Mouse (Mus musculus) MEL (cell line): ENCODE measurements at regions not wholly inside any gene's neighbourhood (a gene's known extent, or its start where the extent isn't known, plus 50 kb on each side); places are given as distances from the start of the nearest gene placed in this dataset.

Experiments used
- DNase-seq: peaks from one replicate; pipeline ENCODE4 v3.0.0; 2011; ENCODE audit warnings: low read depth, low spot score
- H3K27ac ChIP-seq: 2 replicates; pipeline ENCODE4 v1.5.1; 2012; ENCODE audit warnings: low read depth, mild to moderate bottlenecking, control low read depth, low read length, moderate library complexity; ENCODE audit not compliant: control insufficient read depth
- H3K27me3 ChIP-seq, 2 experiments: fragments of 150-350 bp in 1 of 2; sonication (generic) in 1 of 2; 2 replicates each; pipeline ENCODE4 v1.6.1; 2012; ENCODE audit warnings: low read length in 2 of 2, mild to moderate bottlenecking in 2 of 2, improper control_type of control experiment in 1 of 2, moderate library complexity in 1 of 2; ENCODE audit not compliant: insufficient read depth in 2 of 2, control insufficient read depth in 1 of 2
- H3K36me3 ChIP-seq, 2 experiments: 2 replicates each; pipeline ENCODE4 v1.6.1; 2012 to 2014; ENCODE audit warnings: low read length in 2 of 2, improper control_type of control experiment in 1 of 2, inconsistent platforms in 1 of 2, mild to moderate bottlenecking in 1 of 2; ENCODE audit not compliant: insufficient read depth in 2 of 2, control insufficient read depth in 1 of 2
- H3K4me1 ChIP-seq, 2 experiments: fragments of 150-350 bp in 1 of 2; sonication (generic) in 1 of 2; 2 replicates each; pipeline ENCODE4 v1.6.1; 2012; ENCODE audit warnings: low read length in 2 of 2, improper control_type of control experiment in 1 of 2, mild to moderate bottlenecking in 1 of 2; ENCODE audit not compliant: insufficient read depth in 2 of 2, control insufficient read depth in 1 of 2
- H3K4me3 ChIP-seq, 2 experiments: fragments of 150-350 bp in 1 of 2; sonication (generic) in 1 of 2; 2 replicates each; pipeline ENCODE4 v1.5.1; 2012; ENCODE audit warnings: low read depth in 2 of 2, low read length in 2 of 2, mild to moderate bottlenecking in 2 of 2, moderate library complexity in 2 of 2, control low read depth in 1 of 2, improper control_type of control experiment in 1 of 2; ENCODE audit not compliant: control insufficient read depth in 1 of 2, insufficient read depth in 1 of 2
- H3K79me2 ChIP-seq: 2 replicates; pipeline ENCODE4 v1.6.1; 2012; ENCODE audit warnings: mild to moderate bottlenecking, low read length, moderate library complexity; ENCODE audit not compliant: control insufficient read depth, poor library complexity, insufficient read depth
- H3K9ac ChIP-seq: 2 replicates; pipeline ENCODE4 v1.6.1; 2012; ENCODE audit warnings: low read depth, mild to moderate bottlenecking, control low read depth, low read length, moderate library complexity; ENCODE audit not compliant: control insufficient read depth, poor library complexity, severe bottlenecking
- H3K9me3 ChIP-seq: fragments of 150-350 bp; sonication (generic); replicated peaks from 2 replicates; pipeline ENCODE4 v1.6.1; 2012; ENCODE audit warnings: mild to moderate bottlenecking, low read length, improper control_type of control experiment, moderate library complexity; ENCODE audit not compliant: insufficient read depth
- CHD1 ChIP-seq: IDR thresholded peaks from 2 replicates; pipeline ENCODE4 v1.6.1; 2012; ENCODE audit warnings: low read depth, mild to moderate bottlenecking, inconsistent platforms, low read length, improper control_type of control experiment
- CTCF ChIP-seq, 3 experiments: IDR thresholded peaks in 2 of 3; conservative IDR thresholded peaks in 1 of 3; 2 replicates each; pipeline ENCODE4 v1.5.1; 2011 to 2012; ENCODE audit warnings: low read length in 3 of 3, low read depth in 2 of 3, mild to moderate bottlenecking in 2 of 3, improper control_type of control experiment in 1 of 3, inconsistent platforms in 1 of 3, mixed read lengths in 1 of 3, moderate library complexity in 1 of 3; ENCODE audit not compliant: control insufficient read depth in 1 of 3, insufficient read depth in 1 of 3, poor library complexity in 1 of 3, severe bottlenecking in 1 of 3
- EP300 ChIP-seq, 2 experiments: IDR thresholded peaks; 2 replicates each; pipeline ENCODE4 v1.6.1; 2011; ENCODE audit warnings: improper control_type of control experiment in 2 of 2, low read length in 2 of 2, low read depth in 1 of 2, mild to moderate bottlenecking in 1 of 2
- ETS1 ChIP-seq: IDR thresholded peaks from 2 replicates; pipeline ENCODE4 v1.6.1; 2012; ENCODE audit warnings: low read depth, mild to moderate bottlenecking, inconsistent platforms, low read length, improper control_type of control experiment, moderate library complexity
- GABPA ChIP-seq: IDR thresholded peaks from 2 replicates; pipeline ENCODE4 v1.6.1; 2012; ENCODE audit warnings: low read depth, mild to moderate bottlenecking, inconsistent platforms, low read length, improper control_type of control experiment, moderate library complexity
- HCFC1 ChIP-seq: IDR thresholded peaks from 2 replicates; pipeline ENCODE4 v1.6.1; 2012; ENCODE audit warnings: low read depth, mild to moderate bottlenecking, inconsistent platforms, low read length, improper control_type of control experiment, moderate library complexity
- JUND ChIP-seq: IDR thresholded peaks from 2 replicates; pipeline ENCODE4 v1.6.1; 2011; ENCODE audit warnings: low read depth, mild to moderate bottlenecking, improper control_type of control experiment, low read length
- KAT2A ChIP-seq: conservative IDR thresholded peaks from 2 replicates; pipeline ENCODE4 v1.6.1; 2012; ENCODE audit warnings: low read depth, low read length, improper control_type of control experiment, inconsistent platforms
- MAX ChIP-seq: IDR thresholded peaks from 2 replicates; pipeline ENCODE4 v1.6.1; 2011; ENCODE audit warnings: low read length, improper control_type of control experiment
- MEF2A ChIP-seq: IDR thresholded peaks from 2 replicates; pipeline ENCODE4 v1.6.1; 2014; ENCODE audit warnings: low read depth, mild to moderate bottlenecking, inconsistent platforms, low read length, improper control_type of control experiment; ENCODE audit not compliant: poor library complexity, insufficient replicate concordance, severe bottlenecking; ENCODE audit errors: extremely low read depth
- MXI1 ChIP-seq: IDR thresholded peaks from 2 replicates; pipeline ENCODE4 v1.6.1; 2011; ENCODE audit warnings: mild to moderate bottlenecking, low read depth, low read length, improper control_type of control experiment
- MYC ChIP-seq: IDR thresholded peaks from 2 replicates; pipeline ENCODE4 v1.6.1; 2011; ENCODE audit warnings: low read depth, mild to moderate bottlenecking, low read length, improper control_type of control experiment, moderate library complexity
- NELFE ChIP-seq: IDR thresholded peaks from 2 replicates; pipeline ENCODE4 v1.6.1; 2011; ENCODE audit warnings: low read depth, low read length, improper control_type of control experiment
- POLR2A ChIP-seq, 2 experiments: IDR thresholded peaks; 2 replicates each; pipeline ENCODE4 v1.6.1; 2011 to 2012; ENCODE audit warnings: low read length in 2 of 2, mild to moderate bottlenecking in 2 of 2, control low read depth in 1 of 2, improper control_type of control experiment in 1 of 2, low read depth in 1 of 2, moderate library complexity in 1 of 2; ENCODE audit not compliant: control insufficient read depth in 1 of 2, insufficient read depth in 1 of 2, poor library complexity in 1 of 2
- RAD21 ChIP-seq: IDR thresholded peaks from 2 replicates; pipeline ENCODE4 v1.6.1; 2011; ENCODE audit warnings: mild to moderate bottlenecking, low read depth, low read length, improper control_type of control experiment
- RCOR1 ChIP-seq: IDR thresholded peaks from 2 replicates; pipeline ENCODE4 v1.6.1; 2012; ENCODE audit warnings: low read depth, mild to moderate bottlenecking, inconsistent platforms, low read length, improper control_type of control experiment
- SMC3 ChIP-seq: IDR thresholded peaks from 2 replicates; pipeline ENCODE4 v1.6.1; 2011; ENCODE audit warnings: low read depth, low read length, improper control_type of control experiment
- USF1 ChIP-seq: IDR thresholded peaks from 2 replicates; pipeline ENCODE4 v1.6.1; 2014; ENCODE audit warnings: low read depth, mild to moderate bottlenecking, inconsistent platforms, low read length, improper control_type of control experiment, moderate library complexity
- USF2 ChIP-seq, 2 experiments: IDR thresholded peaks; 2 replicates each; pipeline ENCODE4 v1.6.1; 2011 to 2012; ENCODE audit warnings: improper control_type of control experiment in 2 of 2, low read length in 2 of 2, borderline replicate concordance in 1 of 2, inconsistent platforms in 1 of 2, low read depth in 1 of 2, mild to moderate bottlenecking in 1 of 2; ENCODE audit not compliant: insufficient read depth in 1 of 2
- ZKSCAN1 ChIP-seq: IDR thresholded peaks from 2 replicates; pipeline ENCODE4 v1.6.1; 2012; ENCODE audit warnings: low read depth, mild to moderate bottlenecking, inconsistent platforms, low read length, improper control_type of control experiment, moderate library complexity
- ZMIZ1 ChIP-seq: IDR thresholded peaks from 2 replicates; pipeline ENCODE4 v1.6.1; 2012; ENCODE audit warnings: low read depth, mild to moderate bottlenecking, inconsistent platforms, low read length, improper control_type of control experiment, moderate library complexity
- ZNF384 ChIP-seq: IDR thresholded peaks from 2 replicates; pipeline ENCODE4 v1.6.1; 2012; ENCODE audit warnings: low read depth, mild to moderate bottlenecking, inconsistent platforms, low read length, improper control_type of control experiment

DNA sequence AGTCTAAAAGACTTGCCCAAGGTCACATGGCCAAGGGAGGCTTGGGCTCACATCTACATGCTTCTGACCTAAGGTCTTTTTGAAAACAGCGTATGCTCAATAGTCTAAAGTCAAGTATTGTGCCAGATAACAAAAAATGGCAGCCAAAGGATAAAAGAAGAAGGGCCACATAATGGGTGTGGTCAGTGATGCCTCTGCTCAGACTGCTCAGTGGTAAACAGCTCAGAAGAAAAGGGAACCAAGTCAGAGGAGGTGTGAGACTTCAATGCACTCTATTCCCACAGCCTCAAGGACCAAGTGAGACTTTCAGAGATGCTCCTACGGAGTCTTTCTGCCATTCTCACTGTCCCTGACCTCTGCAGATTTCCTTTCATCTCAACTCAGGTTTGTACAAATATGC, 373.5 kb downstream of the H2al1j start:
- Histone ChIP-seq H3K27ac (no peak overlapping the region), H3K79me2 (no peaks in the 10 kb centered on the region), H3K36me3 (peaks cover 0 to 19% of the 10 kb centered on the region in 2 experiments; a peak in 2 of 4 replicates), H3K4me1 (peaks cover 4 to 25% of the 10 kb centered on the region in 2 experiments), H3K9me3 (no peaks in the 10 kb centered on the region), H3K4me3 (no peak overlapping the region), H3K9ac (no peak overlapping the region), H3K27me3 (no peaks in the 10 kb centered on the region)
- peak; percentile 85 for DNase-seq
- TF ChIP-seq USF1 (0 out of 2 replicates have a peak, but pooled peaks have one; percentile 25), CHD1 (no peak), MAX (peak; percentile 40; the same call in 1 of the 2 replicates), ZKSCAN1 (no peak), ETS1 (0 out of 2 replicates have a peak, but pooled peaks have one; percentile 28), ZNF384 (0 out of 2 replicates have a peak, but pooled peaks have one; percentile 17), MYC (0 out of 2 replicates have a peak, but pooled peaks have one; percentile 38), HCFC1 (0 out of 2 replicates have a peak, but pooled peaks have one; percentile 25), RCOR1 (peak; percentile 59; the same call in 1 of the 2 replicates), SMC3 (peak; percentile 17; the same call in 1 of the 2 replicates), MXI1 (no peak), EP300 (IDR thresholded peaks at IDR 0.05; ENCODE audit: low read depth in 1 of 2, low read length in 2 of 2) (peak; percentile 20 to 49; a peak in 3 of 4 replicates), USF2 (IDR thresholded peaks at IDR 0.05; ENCODE audit: borderline replicate concordance in 1 of 2, insufficient read depth in 1 of 2, low read depth in 1 of 2, low read length in 2 of 2) (no peak), ZMIZ1 (no peak), CTCF (IDR thresholded peaks at IDR 0.05 in 2 of 3, conservative IDR thresholded peaks at IDR 0.05 in 1 of 3; ENCODE audit: control insufficient read depth in 1 of 3, insufficient read depth in 1 of 3, low read depth in 2 of 3, low read length in 3 of 3, poor library complexity in 1 of 3, severe bottlenecking in 1 of 3) (no peak), GABPA (no peak), MEF2A (no peak), RAD21 (no peak)

DNA sequence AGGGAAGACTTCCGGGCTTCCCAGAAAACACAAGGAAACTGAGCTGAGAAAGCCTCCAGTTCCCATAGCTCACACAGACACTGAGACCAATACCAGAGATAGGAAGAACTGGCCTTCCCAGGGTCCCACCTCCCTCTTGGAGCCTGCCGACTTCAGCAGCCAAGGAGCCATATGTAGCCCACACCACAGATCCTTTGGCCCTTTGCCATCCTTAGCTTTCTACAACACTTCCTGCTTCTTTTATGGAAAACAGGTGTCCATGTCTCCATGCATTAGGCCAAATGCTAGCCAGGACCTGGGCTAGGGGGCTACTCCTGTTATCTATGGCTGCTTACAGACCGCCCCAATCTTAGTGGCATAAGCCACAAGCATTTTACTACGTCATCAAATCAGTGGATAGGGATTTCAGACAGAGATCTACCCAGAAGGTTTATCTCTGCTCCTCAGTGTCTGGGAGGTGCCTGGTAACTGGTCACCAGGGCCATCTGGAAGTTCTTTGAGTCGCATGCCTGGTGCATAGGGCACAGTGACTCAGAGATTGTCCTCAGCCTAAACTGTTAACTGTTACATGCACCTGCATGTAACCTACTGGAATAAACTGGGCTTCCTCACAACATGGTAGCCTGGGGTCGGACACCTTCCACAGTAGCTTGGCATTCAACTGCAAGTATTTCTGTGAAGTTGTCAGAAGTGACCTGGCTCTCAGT, 378.4 kb downstream of the H2al1j start:
- Histone ChIP-seq H3K9me3 (no peaks in the 10 kb centered on the region), H3K9ac (no peak overlapping the region), H3K27ac (no peak overlapping the region), H3K4me1 (peaks cover 0 to 6% of the 10 kb centered on the region in 2 experiments; a peak in 2 of 4 replicates), H3K27me3 (no peaks in the 10 kb centered on the region; a peak in 2 of 4 replicates), H3K4me3 (no peak overlapping the region)
- no peak for DNase-seq
- TF ChIP-seq SMC3 (no peak), RAD21 (no peak), JUND (no peak), CTCF (IDR thresholded peaks at IDR 0.05 in 2 of 3, conservative IDR thresholded peaks at IDR 0.05 in 1 of 3; ENCODE audit: control insufficient read depth in 1 of 3, insufficient read depth in 1 of 3, low read depth in 2 of 3, low read length in 3 of 3, poor library complexity in 1 of 3, severe bottlenecking in 1 of 3) (no peak), NELFE (no peak), POLR2A (IDR thresholded peaks at IDR 0.05; ENCODE audit: control insufficient read depth in 1 of 2, insufficient read depth in 1 of 2, low read depth in 1 of 2, low read length in 2 of 2, poor library complexity in 1 of 2) (no peak), ZKSCAN1 (no peak), KAT2A (no peak)
- TF ChIP-seq, all 39 proteins: peak for 0
- Histone ChIP-seq H3K79me2 (no peaks in the 10 kb centered on the region), H3K36me3 (peaks cover 0 to 3% of the 10 kb centered on the region in 2 experiments; a peak in 2 of 4 replicates)
